Mouse (Mus musculus): Measurements from ENCODE around the gene Shisal1.

GRCm38 (mm10) chr15:84433586-84434185, 13.2 kb downstream of the Shisal1 start:
- no peak for TF ChIP-seq HCFC1 (IDR thresholded peaks at IDR 0.05; ENCODE audit: borderline replicate concordance, insufficient read depth, low read length)
- no peak for TF ChIP-seq MAFK (IDR thresholded peaks at IDR 0.05; ENCODE audit: insufficient read depth, low read depth, low read length)
- no peak for TF ChIP-seq ZC3H11A (IDR thresholded peaks at IDR 0.05; ENCODE audit: borderline replicate concordance, low read depth, low read length)
